Mouse (Mus musculus): ENCODE results near the gene 2610301B20Rik. TPM values are rescaled to one million over a fixed set of nuclear protein-coding genes. Genes with fewer than 3 reads are reported as not detected.

Gene 2610301B20Rik
- polyA plus RNA-seq, 1 experiment: 0.23 TPM

GRCm38 (mm10) chr4:10872231-10872630, 2.1 kb upstream of the 2610301B20Rik start:
- Histone ChIP-seq H3K27me3 (ENCODE audit: control insufficient read depth) (no peaks in the 10 kb centered on the region), H3K36me3 (ENCODE audit: control insufficient read depth) (no peaks in the 10 kb centered on the region), H3K4me1 (ENCODE audit: control insufficient read depth) (peaks cover 23% of the 10 kb centered on the region), H3K9me3 (ENCODE audit: control insufficient read depth, low read length) (no peaks in the 10 kb centered on the region), H3K4me3 (replicated peaks) (no peak overlapping the region)
- TF ChIP-seq GATA1 (IDR thresholded peaks at IDR 0.05; ENCODE audit: low read length) (no peak), TAL1 (IDR thresholded peaks at IDR 0.05; ENCODE audit: low read length) (no peak)

DNA sequence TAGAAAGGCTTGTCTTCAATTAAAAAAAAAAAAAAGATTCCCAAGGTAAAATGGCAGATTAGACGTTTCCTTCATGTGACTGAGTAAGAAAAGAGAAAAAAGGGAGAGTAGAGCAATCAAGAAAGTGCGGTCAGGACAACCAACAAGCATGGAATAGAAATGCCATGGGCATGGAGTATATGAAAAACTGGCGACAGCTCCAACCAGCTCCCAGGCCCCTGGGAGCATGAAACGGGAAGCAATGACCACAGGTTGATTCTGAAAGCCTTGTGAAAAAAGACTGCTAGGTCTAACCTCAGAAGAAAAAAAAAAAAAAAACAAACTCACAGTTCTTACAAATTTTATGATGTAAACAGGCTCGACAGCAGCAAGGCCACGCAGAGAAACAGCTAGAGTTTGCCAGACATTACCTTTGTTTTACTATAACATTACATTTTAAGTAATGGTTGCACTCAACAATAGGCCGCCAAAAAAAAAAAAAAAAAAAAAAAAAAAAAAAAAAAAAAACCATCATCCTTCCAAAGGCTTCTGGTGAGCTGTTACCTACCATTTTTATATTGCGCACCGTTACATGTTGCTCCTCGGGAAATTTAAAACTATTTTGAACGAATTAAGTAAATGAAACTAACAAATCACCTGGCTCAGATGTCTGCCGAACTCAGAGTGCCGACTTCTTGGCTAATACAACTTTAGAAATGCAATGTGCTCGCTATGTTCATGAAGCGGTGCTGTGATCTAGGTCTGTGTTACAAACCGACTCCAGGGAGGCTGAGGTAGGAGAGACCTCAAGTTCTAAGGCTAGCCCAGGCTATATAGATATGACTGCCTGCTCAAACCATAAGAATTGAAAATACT, 1.4 kb upstream of the 2610301B20Rik start:
- Histone ChIP-seq H3K27me3 (ENCODE audit: control insufficient read depth) (no peaks in the 10 kb centered on the region), H3K4me1 (ENCODE audit: control insufficient read depth) (peaks cover 23% of the 10 kb centered on the region), H3K36me3 (ENCODE audit: control insufficient read depth) (no peaks in the 10 kb centered on the region), H3K4me3 (replicated peaks) (peak overlapping the region; percentile 65), H3K9me3 (ENCODE audit: control insufficient read depth, low read length) (no peaks in the 10 kb centered on the region)
- TF ChIP-seq TAL1 (IDR thresholded peaks at IDR 0.05; ENCODE audit: low read length) (no peak), GATA1 (IDR thresholded peaks at IDR 0.05; ENCODE audit: low read length) (no peak)

- Histone ChIP-seq H3K36me3 (ENCODE audit: control insufficient read depth) (no peaks in the 10 kb centered on the region), H3K9me3 (ENCODE audit: control insufficient read depth, low read length) (no peaks in the 10 kb centered on the region), H3K4me3 (replicated peaks) (peak overlapping the region; percentile 65), H3K27me3 (ENCODE audit: control insufficient read depth) (no peaks in the 10 kb centered on the region), H3K4me1 (ENCODE audit: control insufficient read depth) (peaks cover 23% of the 10 kb centered on the region)
- TF ChIP-seq TAL1 (IDR thresholded peaks at IDR 0.05; ENCODE audit: low read length): no peak
- no peak for TF ChIP-seq GATA1 (IDR thresholded peaks at IDR 0.05; ENCODE audit: low read length)
These were observed 764 bp upstream of the 2610301B20Rik start for GRCm38 (mm10) chr4:10873549-10873919.

DNA sequence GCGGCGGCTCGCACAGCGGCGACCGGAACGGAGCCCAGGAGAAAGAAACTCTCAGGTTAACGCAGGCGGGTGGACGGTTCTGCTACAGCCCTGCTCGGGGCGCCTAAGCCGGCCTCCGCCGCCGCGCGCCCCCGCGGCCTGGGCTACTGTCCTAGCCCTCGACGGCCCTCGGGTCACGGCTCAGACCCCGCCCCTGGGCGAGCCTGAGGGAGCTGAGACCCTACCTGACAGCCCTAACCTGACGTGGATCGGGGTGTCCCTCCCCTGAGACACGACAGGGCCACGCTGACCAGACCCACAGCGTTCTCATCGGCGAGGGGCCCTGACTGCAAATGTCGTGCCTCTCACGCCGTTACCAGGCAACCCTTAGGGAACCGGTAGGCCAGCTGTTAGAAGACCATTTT, 422 bp downstream of the 2610301B20Rik start:
- Histone ChIP-seq H3K27me3 (ENCODE audit: control insufficient read depth) (no peaks in the 10 kb centered on the region), H3K4me1 (ENCODE audit: control insufficient read depth) (peaks cover 23% of the 10 kb centered on the region), H3K36me3 (ENCODE audit: control insufficient read depth) (peaks cover 2% of the 10 kb centered on the region), H3K9me3 (ENCODE audit: control insufficient read depth, low read length) (no peaks in the 10 kb centered on the region), H3K4me3 (replicated peaks) (peak overlapping the region; percentile 65)
- TF ChIP-seq GATA1 (IDR thresholded peaks at IDR 0.05; ENCODE audit: low read length) (no peak), TAL1 (IDR thresholded peaks at IDR 0.05; ENCODE audit: low read length) (no peak)

- H3K9me3 ChIP-seq (ENCODE audit: control insufficient read depth, low read length): no peaks in the 10 kb centered on the region
- peak overlapping the region; percentile 65 for H3K4me3 ChIP-seq (replicated peaks)
- H3K27me3 ChIP-seq (ENCODE audit: control insufficient read depth): no peaks in the 10 kb centered on the region
- peaks cover 23% of the 10 kb centered on the region for H3K4me1 ChIP-seq (ENCODE audit: control insufficient read depth)
- TF ChIP-seq TAL1 (IDR thresholded peaks at IDR 0.05; ENCODE audit: low read length) (no peak), GATA1 (IDR thresholded peaks at IDR 0.05; ENCODE audit: low read length) (no peak)
- H3K36me3 ChIP-seq (ENCODE audit: control insufficient read depth): peaks cover 5% of the 10 kb centered on the region
These were observed 1.1 kb downstream of the 2610301B20Rik start for GRCm38 (mm10) chr4:10875407-10875806.

DNA sequence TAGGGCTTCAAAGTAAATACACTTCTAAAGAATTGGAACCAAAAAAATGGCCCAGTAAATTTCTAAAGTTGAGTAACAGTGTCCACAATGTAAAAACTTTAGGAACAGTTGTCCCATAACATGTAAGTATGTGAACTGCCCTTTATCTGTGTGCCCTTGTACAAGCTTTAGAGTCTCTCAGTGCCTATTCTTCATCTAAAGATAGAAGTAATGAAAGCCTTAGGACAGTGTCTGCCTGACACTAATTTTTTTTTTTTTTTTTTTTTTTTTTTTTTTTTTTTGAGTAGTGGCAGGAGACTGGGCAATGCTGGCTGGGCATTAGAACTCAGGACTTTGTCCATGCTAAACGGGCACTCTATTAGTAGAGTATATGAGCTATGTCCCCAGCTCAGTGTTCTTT, 2.8 kb downstream of the 2610301B20Rik start:
- Histone ChIP-seq H3K9me3 (ENCODE audit: control insufficient read depth, low read length) (no peaks in the 10 kb centered on the region), H3K4me1 (ENCODE audit: control insufficient read depth) (peaks cover 23% of the 10 kb centered on the region), H3K27me3 (ENCODE audit: control insufficient read depth) (no peaks in the 10 kb centered on the region), H3K4me3 (replicated peaks) (no peak overlapping the region), H3K36me3 (ENCODE audit: control insufficient read depth) (peaks cover 11% of the 10 kb centered on the region)
- TF ChIP-seq GATA1 (IDR thresholded peaks at IDR 0.05; ENCODE audit: low read length): no peak
- TF ChIP-seq TAL1 (IDR thresholded peaks at IDR 0.05; ENCODE audit: low read length): no peak

DNA sequence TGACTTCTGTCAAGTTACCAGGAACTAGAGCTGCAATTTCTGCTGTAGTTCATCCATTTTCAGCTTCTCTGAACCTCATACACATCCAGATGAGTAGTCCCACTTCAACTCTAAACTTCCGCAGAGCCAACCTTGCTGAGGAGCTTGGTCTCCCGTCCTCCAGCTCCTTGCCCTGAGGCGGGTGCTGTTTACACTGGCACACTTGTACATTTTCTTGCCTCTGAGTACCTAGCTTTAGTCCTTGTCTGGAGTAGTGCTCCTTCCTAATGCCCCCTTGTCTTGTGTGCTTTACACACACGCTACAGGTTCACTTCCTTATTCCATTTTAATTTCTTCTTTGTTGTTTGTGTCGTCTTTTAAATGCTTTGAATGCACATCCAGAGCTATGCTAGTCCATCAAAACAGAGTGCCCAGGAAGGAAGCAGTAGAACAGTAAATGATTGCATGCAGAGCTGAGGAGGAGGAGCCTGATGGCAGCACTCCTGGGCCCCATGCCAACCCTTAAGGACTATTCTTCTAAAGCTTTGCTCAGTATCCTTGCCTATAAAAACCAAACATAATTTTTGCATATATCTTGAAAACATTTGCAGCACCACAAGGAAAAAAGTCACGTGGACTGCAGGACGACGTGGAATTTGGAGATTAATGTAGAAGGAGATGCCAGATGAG, 9.6 kb downstream of the 2610301B20Rik start:
- H3K27me3 ChIP-seq (ENCODE audit: control insufficient read depth): no peaks in the 10 kb centered on the region
- peaks cover 3% of the 10 kb centered on the region; the same call in 1 of the 2 replicates for H3K9me3 ChIP-seq (ENCODE audit: control insufficient read depth, low read length)
- TF ChIP-seq GATA1 (IDR thresholded peaks at IDR 0.05; ENCODE audit: low read length) (no peak), TAL1 (IDR thresholded peaks at IDR 0.05; ENCODE audit: low read length) (no peak)
- H3K36me3 ChIP-seq (ENCODE audit: control insufficient read depth): peaks cover 52% of the 10 kb centered on the region
- H3K4me3 ChIP-seq (replicated peaks): no peak overlapping the region
- H3K4me1 ChIP-seq (ENCODE audit: control insufficient read depth): no peaks in the 10 kb centered on the region

- H3K4me3 ChIP-seq (replicated peaks): no peak overlapping the region
- H3K36me3 ChIP-seq (ENCODE audit: control insufficient read depth): peaks cover 36% of the 10 kb centered on the region
- H3K9me3 ChIP-seq (ENCODE audit: control insufficient read depth, low read length): peaks cover 4% of the 10 kb centered on the region; the same call in 1 of the 2 replicates
- no peaks in the 10 kb centered on the region for H3K4me1 ChIP-seq (ENCODE audit: control insufficient read depth)
- no peaks in the 10 kb centered on the region for H3K27me3 ChIP-seq (ENCODE audit: control insufficient read depth)
- no peak for TF ChIP-seq GATA1 (IDR thresholded peaks at IDR 0.05; ENCODE audit: low read length)
- TF ChIP-seq TAL1 (IDR thresholded peaks at IDR 0.05; ENCODE audit: low read length): no peak
These were observed 14.5 kb downstream of the 2610301B20Rik start for GRCm38 (mm10) chr4:10888835-10889234.

DNA sequence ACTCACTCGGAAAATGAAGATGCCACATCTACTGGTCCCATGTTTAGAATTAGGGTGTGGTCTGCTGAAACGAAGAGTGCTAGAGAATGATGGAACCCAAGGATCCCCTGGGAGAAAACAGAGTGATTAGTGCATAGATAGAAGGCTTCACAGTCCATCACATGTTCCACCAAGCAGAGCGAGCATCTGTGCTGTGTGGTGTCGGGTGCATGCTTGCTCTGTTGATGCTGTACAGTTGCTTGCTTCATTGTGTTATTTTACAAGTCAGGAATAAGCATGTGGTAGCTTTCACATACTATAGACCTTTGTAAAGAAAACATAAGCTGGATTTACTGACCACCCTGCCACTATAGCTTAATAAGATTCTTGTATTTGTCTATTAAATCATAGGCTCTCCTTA, 22.0 kb downstream of the 2610301B20Rik start:
- Histone ChIP-seq H3K4me1 (ENCODE audit: control insufficient read depth) (no peaks in the 10 kb centered on the region), H3K4me3 (replicated peaks) (no peak overlapping the region), H3K36me3 (ENCODE audit: control insufficient read depth) (peaks cover 41% of the 10 kb centered on the region), H3K9me3 (ENCODE audit: control insufficient read depth, low read length) (no peaks in the 10 kb centered on the region), H3K27me3 (ENCODE audit: control insufficient read depth) (no peaks in the 10 kb centered on the region)
- no peak for TF ChIP-seq GATA1 (IDR thresholded peaks at IDR 0.05; ENCODE audit: low read length)
- no peak for TF ChIP-seq TAL1 (IDR thresholded peaks at IDR 0.05; ENCODE audit: low read length)
